Mouse (Mus musculus): ENCODE results near the gene Upp2.

GRCm38 (mm10) chr2:58799126-58799525, 232.0 kb downstream of the Upp2 start:
- TF ChIP-seq CTCF (IDR thresholded peaks at IDR 0.05; ENCODE audit: low read depth, low read length) (no peak), GATA1 (IDR thresholded peaks at IDR 0.05; ENCODE audit: borderline replicate concordance, low read length) (no peak), GATA2 (IDR thresholded peaks at IDR 0.05; ENCODE audit: borderline replicate concordance, low read depth, low read length) (no peak), TAL1 (conservative IDR thresholded peaks at IDR 0.05; ENCODE audit: low read depth, low read length) (no peak)
